Mouse (Mus musculus) heart, adult 2 months (tissue): ENCODE data around the gene Olfr1396.
"Not testable (repeated sequence)": the region's sequence is repeated elsewhere in the genome, so short reads cannot be mapped to it uniquely, and the experiment has no call there.

Source experiments
- CTCF ChIP-seq: fragments of 200-600 bp; IDR thresholded peaks from 2 replicates; pipeline ENCODE4 v1.8.1; 2022; ENCODE audit warnings: antibody characterized with exemption, mild to moderate bottlenecking, moderate library complexity
- EP300 ChIP-seq: fragments of 200-500 bp; IDR thresholded peaks from 2 replicates; pipeline ENCODE4 v1.6.1; 2011; ENCODE audit warnings: low read depth, low read length, control low read depth; ENCODE audit not compliant: insufficient read depth
- POLR2A ChIP-seq: fragments of 200-500 bp; IDR thresholded peaks from 2 replicates; pipeline ENCODE4 v1.6.1; 2011; ENCODE audit warnings: mild to moderate bottlenecking, low read depth, low read length, control low read depth; ENCODE audit not compliant: insufficient read depth

GRCm38 (mm10) chr11:49060061-49060460 is 54.6 kb downstream of the Olfr1396 start:
- TF ChIP-seq POLR2A, CTCF, EP300: not testable (repeated sequence)
